Mouse (Mus musculus): Measurements from ENCODE around the gene Gm11032.

The Gm11032 gene

GRCm38 (mm10) chr11:4620017-4620485 lies at the start of gene Gm11032:
TSS of gene Gm11032 (plus strand) at chr11:4620067.
- DNase-seq (ENCODE audit: low spot score), result no peak

GRCm38 (mm10) chr11:4571491-4571901 lies 48.4 kb upstream of the Gm11032 start:
- no peak for DNase-seq (ENCODE audit: low spot score)

- peak; percentile 69 for DNase-seq (ENCODE audit: low spot score)
Observed at GRCm38 (mm10) chr11:4576090-4576732, 43.7 kb upstream of the Gm11032 start.

- no peak for DNase-seq (ENCODE audit: low spot score)
Observed at GRCm38 (mm10) chr11:4577079-4577478, 42.8 kb upstream of the Gm11032 start.

GRCm38 (mm10) chr11:4578682-4579081 lies 41.2 kb upstream of the Gm11032 start:
- no peak for DNase-seq (ENCODE audit: low spot score)

- no peak for DNase-seq (ENCODE audit: low spot score)
Observed at GRCm38 (mm10) chr11:4591811-4592210, 28.1 kb upstream of the Gm11032 start.

- peak; percentile 33 for DNase-seq (ENCODE audit: low spot score)
Observed at GRCm38 (mm10) chr11:4593491-4593848, 26.4 kb upstream of the Gm11032 start.

- DNase-seq (ENCODE audit: low spot score), result peak; percentile 48
Observed at GRCm38 (mm10) chr11:4593849-4594607, 25.8 kb upstream of the Gm11032 start.

GRCm38 (mm10) chr11:4594608-4595500 lies 25.0 kb upstream of the Gm11032 start, which contains the start of gene Mtmr3:
TSS of gene Mtmr3 (minus strand) at chr11:4594863.
- peak; percentile 95 for DNase-seq (ENCODE audit: low spot score)

- DNase-seq (ENCODE audit: low spot score), result no peak
Observed at GRCm38 (mm10) chr11:4598411-4598810, 21.5 kb upstream of the Gm11032 start.

GRCm38 (mm10) chr11:4599916-4600315 lies 20.0 kb upstream of the Gm11032 start:
- no peak for DNase-seq (ENCODE audit: low spot score)

GRCm38 (mm10) chr11:4601890-4602289 lies 18.0 kb upstream of the Gm11032 start:
- no peak for DNase-seq (ENCODE audit: low spot score)

- DNase-seq (ENCODE audit: low spot score), result no peak
Observed at GRCm38 (mm10) chr11:4602691-4603441, 17.0 kb upstream of the Gm11032 start.

- no peak for DNase-seq (ENCODE audit: low spot score)
Observed at GRCm38 (mm10) chr11:4604441-4604840, 15.4 kb upstream of the Gm11032 start.

- DNase-seq (ENCODE audit: low spot score), result peak; percentile 51
Observed at GRCm38 (mm10) chr11:4605414-4605813, 14.5 kb upstream of the Gm11032 start.

- no peak for DNase-seq (ENCODE audit: low spot score)
Observed at GRCm38 (mm10) chr11:4606541-4606940, 13.3 kb upstream of the Gm11032 start.

GRCm38 (mm10) chr11:4611904-4612303 lies 8.0 kb upstream of the Gm11032 start:
- no peak for DNase-seq (ENCODE audit: low spot score)

- no peak for DNase-seq (ENCODE audit: low spot score)
Observed at GRCm38 (mm10) chr11:4620501-4621108, 738 bp downstream of the Gm11032 start.

- no peak for DNase-seq (ENCODE audit: low spot score)
Observed at GRCm38 (mm10) chr11:4621866-4622265, 2.0 kb downstream of the Gm11032 start.

- DNase-seq (ENCODE audit: low spot score), result no peak
Observed at GRCm38 (mm10) chr11:4622442-4622986, 2.6 kb downstream of the Gm11032 start.

- no peak for DNase-seq (ENCODE audit: low spot score)
Observed at GRCm38 (mm10) chr11:4622997-4623396, 3.1 kb downstream of the Gm11032 start.
